Mouse (Mus musculus) ES-E14 (cell line): ENCODE results near the gene Myd88. TPM values are rescaled to one million over a fixed set of nuclear protein-coding genes. Genes with fewer than 3 reads are reported as not detected.
A peak's percentile ranks its signal among the peaks of the same experiment; 100 is the strongest.

Experiments used
- DNase-seq: peaks from one replicate; pipeline ENCODE4 v3.0.0-alpha.2; 2013; ENCODE audit warnings: low read depth, low spot score
- H3K27ac ChIP-seq: 2 replicates; pipeline ENCODE4 v1.5.1; 2012; ENCODE audit warnings: low read depth, mild to moderate bottlenecking, low read length, moderate library complexity, mixed read lengths; ENCODE audit not compliant: poor library complexity, insufficient read depth, severe bottlenecking
- H3K36me3 ChIP-seq: 2 replicates; pipeline ENCODE4 v1.6.1; 2012; ENCODE audit warnings: mild to moderate bottlenecking, low read length, moderate library complexity, mixed read lengths; ENCODE audit not compliant: control insufficient read depth, poor library complexity, insufficient read depth, severe bottlenecking
- H3K4me1 ChIP-seq, 2 experiments: fragments of 150-350 bp in 1 of 2; sonication (generic) in 1 of 2; 2 replicates each; pipeline ENCODE4 v1.6.1; 2012; ENCODE audit warnings: low read length in 2 of 2, mild to moderate bottlenecking in 1 of 2, mixed read lengths in 1 of 2; ENCODE audit not compliant: control insufficient read depth in 2 of 2, insufficient read depth in 2 of 2, poor library complexity in 1 of 2
- H3K4me3 ChIP-seq, 2 experiments: fragments of 150-350 bp in 1 of 2; sonication (generic) in 1 of 2; 2 replicates each; pipeline ENCODE4 v1.5.1; 2012; ENCODE audit warnings: low read length in 2 of 2, low read depth in 1 of 2, mild to moderate bottlenecking in 1 of 2, mixed read lengths in 1 of 2; ENCODE audit not compliant: insufficient read depth in 1 of 2, poor library complexity in 1 of 2, severe bottlenecking in 1 of 2
- H3K9ac ChIP-seq: 2 replicates; pipeline ENCODE4 v1.6.1; 2012; ENCODE audit warnings: low read depth, mild to moderate bottlenecking, low read length, mixed read lengths; ENCODE audit not compliant: poor library complexity, insufficient read depth, severe bottlenecking
- H3K9me3 ChIP-seq: fragments of 150-350 bp; sonication (generic); 2 replicates; pipeline ENCODE4 v1.6.1; 2012; ENCODE audit warnings: low read depth, mild to moderate bottlenecking, low read length; ENCODE audit not compliant: control insufficient read depth, insufficient read depth
- CHD2 ChIP-seq: IDR thresholded peaks from 2 replicates; pipeline ENCODE4 v1.6.1; 2014; ENCODE audit warnings: mild to moderate bottlenecking, low read depth, low read length, inconsistent platforms
- HCFC1 ChIP-seq: IDR thresholded peaks from 2 replicates; pipeline ENCODE4 v1.6.1; 2012; ENCODE audit warnings: low read length, inconsistent platforms, borderline replicate concordance; ENCODE audit not compliant: insufficient read depth
- MAFK ChIP-seq: IDR thresholded peaks from 2 replicates; pipeline ENCODE4 v1.6.1; 2014; ENCODE audit warnings: mild to moderate bottlenecking, low read depth, low read length, inconsistent platforms; ENCODE audit not compliant: insufficient read depth
- ZC3H11A ChIP-seq: IDR thresholded peaks from 2 replicates; pipeline ENCODE4 v1.6.1; 2012; ENCODE audit warnings: low read depth, mild to moderate bottlenecking, inconsistent platforms, low read length, borderline replicate concordance
- ZNF384 ChIP-seq: IDR thresholded peaks from 2 replicates; pipeline ENCODE4 v1.6.1; 2012; ENCODE audit warnings: low read depth, low read length, inconsistent platforms
- in situ Hi-C, 2 experiments: fragments of 600-800 bp; cut with MboI; formaldehyde crosslinking; loops; one replicate each; pipeline ENCODE4 v1.15.1; 2025; ENCODE audit warnings: low sequenced_read_pairs in 2 of 2, inconsistent platforms in 1 of 2; ENCODE audit not compliant: unreplicated experiment in 2 of 2
- total RNA-seq: library from RNA; depleted of rRNA; stranded (reverse); fragments of 300-350 nt; gene quantifications from 2 replicates; pipeline ENCODE4 v1.2.3, GENCODE M21; 2012

Gene Myd88
- total RNA-seq, 1 experiment: 5.4 TPM

DNA sequence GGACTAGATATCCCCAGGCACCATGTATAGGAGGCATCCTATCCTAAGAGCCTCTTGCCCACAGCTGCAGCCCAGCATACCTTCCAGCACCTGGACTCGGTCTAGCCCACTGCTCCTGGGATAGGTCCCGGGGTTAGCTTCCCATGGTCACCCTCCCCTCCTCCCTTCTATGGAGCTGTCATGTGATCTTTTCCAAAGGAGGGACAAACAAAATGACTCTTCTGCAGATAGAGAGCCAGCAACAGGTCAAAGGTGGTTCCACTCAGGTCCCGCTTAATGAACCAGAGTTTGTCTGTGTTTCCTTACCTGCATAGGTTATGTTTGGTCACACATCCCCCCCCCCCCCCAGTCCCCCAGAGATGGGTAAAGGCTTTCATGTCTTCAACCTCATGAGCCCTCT is 9.3 kb upstream of the Myd88 start:
- Histone ChIP-seq H3K36me3 (peaks cover 27% of the 10 kb centered on the region), H3K9ac (no peak overlapping the region), H3K27ac (no peak overlapping the region), H3K9me3 (no peaks in the 10 kb centered on the region), H3K4me3 (no peak overlapping the region), H3K4me1 (no peaks in the 10 kb centered on the region)
- no peak for DNase-seq
- TF ChIP-seq MAFK (no peak), CHD2 (no peak), HCFC1 (no peak), ZC3H11A (no peak), ZNF384 (no peak)
- in situ Hi-C loops: no loop called here

DNA sequence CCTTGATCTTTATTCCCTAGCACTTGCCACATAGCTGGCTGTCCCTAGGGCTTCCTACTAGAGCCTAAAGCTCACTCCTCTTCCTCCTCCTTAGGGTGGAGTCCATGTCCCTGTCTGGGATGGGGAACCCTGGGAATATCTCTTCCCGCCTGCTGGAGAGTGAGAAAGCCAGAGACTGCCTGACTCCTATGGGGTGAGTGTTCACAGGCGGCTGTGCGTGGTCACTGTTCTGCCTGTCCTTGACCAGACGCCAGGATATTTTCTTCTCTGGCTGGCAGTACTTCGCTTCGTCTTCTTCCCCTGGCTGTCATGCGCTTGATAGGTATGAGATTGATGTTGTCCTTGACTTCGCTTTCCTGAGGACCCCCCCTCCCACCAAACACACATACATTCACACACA is 5.2 kb upstream of the Myd88 start:
- no peak overlapping the region for H3K4me3 ChIP-seq
- in situ Hi-C loops: no loop called here
- H3K27ac ChIP-seq: no peak overlapping the region
- no peaks in the 10 kb centered on the region for H3K9me3 ChIP-seq
- TF ChIP-seq ZNF384: no peak
- TF ChIP-seq CHD2: no peak
- TF ChIP-seq HCFC1: no peak
- no peak for TF ChIP-seq ZC3H11A
- no peak for TF ChIP-seq MAFK
- H3K36me3 ChIP-seq: peaks cover 43% of the 10 kb centered on the region
- no peak for DNase-seq
- peaks cover 3 to 6% of the 10 kb centered on the region in 2 experiments; a peak in 2 of 4 replicates for H3K4me1 ChIP-seq
- no peak overlapping the region for H3K9ac ChIP-seq

DNA sequence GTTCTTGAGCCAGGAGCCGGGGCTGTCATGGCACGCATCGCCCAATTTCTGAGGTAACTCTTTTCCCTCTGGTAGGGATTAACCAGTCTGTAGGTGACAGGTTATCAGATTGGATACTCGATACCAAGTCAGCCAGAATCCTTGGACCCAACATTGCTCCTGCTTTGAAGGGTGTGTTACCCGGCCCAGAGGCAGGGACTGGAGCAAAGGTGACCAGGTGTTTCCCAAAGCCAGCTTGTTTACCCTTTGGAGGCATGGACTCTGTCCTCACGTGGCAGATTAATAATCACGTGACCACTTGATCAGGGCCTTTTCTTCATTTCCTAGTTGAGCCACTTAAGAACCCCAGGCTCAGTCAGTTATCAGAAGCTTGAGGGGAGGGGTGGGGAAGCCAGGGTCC is 1.5 kb upstream of the Myd88 start:
- Histone ChIP-seq H3K4me3 (no peak overlapping the region), H3K36me3 (peaks cover 24% of the 10 kb centered on the region; the same call in 1 of the 2 replicates), H3K9ac (no peak overlapping the region), H3K27ac (no peak overlapping the region), H3K4me1 (peaks cover 3 to 14% of the 10 kb centered on the region in 2 experiments; a peak in 2 of 4 replicates), H3K9me3 (no peaks in the 10 kb centered on the region)
- DNase-seq: no peak
- in situ Hi-C loops: no loop called here
- TF ChIP-seq ZC3H11A (no peak), MAFK (no peak), HCFC1 (no peak), CHD2 (no peak), ZNF384 (no peak)

DNA sequence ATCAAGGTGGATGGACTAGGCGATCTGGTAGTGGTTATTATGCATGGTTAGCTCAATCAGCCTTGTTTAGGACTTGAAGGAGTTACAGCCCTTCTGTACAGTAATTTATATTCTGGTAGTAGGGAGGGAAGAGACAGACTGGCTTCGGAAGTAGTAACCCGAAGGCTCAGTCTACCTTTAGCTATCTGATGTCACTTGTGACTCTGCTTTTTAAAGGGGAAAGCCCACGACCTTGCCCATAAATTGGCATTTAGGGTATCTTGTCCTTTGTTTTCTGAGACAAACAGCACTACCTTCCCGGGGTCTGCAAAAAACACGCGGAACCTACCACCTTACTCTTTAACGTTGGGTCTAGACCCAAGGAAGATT is 1.0 kb downstream of the Myd88 start:
- peak overlapping the region; percentile 78 for H3K9ac ChIP-seq
- peaks cover 3 to 14% of the 10 kb centered on the region in 2 experiments; a peak in 2 of 4 replicates for H3K4me1 ChIP-seq
- no peak for DNase-seq
- no peaks in the 10 kb centered on the region for H3K9me3 ChIP-seq
- H3K36me3 ChIP-seq: peaks cover 16% of the 10 kb centered on the region; the same call in 1 of the 2 replicates
- no peak for TF ChIP-seq ZC3H11A
- TF ChIP-seq MAFK: no peak
- no peak for TF ChIP-seq HCFC1
- TF ChIP-seq CHD2: no peak
- TF ChIP-seq ZNF384: no peak
- H3K4me3 ChIP-seq: peak overlapping the region; percentile 68 to 81
- no peak overlapping the region for H3K27ac ChIP-seq
- in situ Hi-C loops: no loop called here

DNA sequence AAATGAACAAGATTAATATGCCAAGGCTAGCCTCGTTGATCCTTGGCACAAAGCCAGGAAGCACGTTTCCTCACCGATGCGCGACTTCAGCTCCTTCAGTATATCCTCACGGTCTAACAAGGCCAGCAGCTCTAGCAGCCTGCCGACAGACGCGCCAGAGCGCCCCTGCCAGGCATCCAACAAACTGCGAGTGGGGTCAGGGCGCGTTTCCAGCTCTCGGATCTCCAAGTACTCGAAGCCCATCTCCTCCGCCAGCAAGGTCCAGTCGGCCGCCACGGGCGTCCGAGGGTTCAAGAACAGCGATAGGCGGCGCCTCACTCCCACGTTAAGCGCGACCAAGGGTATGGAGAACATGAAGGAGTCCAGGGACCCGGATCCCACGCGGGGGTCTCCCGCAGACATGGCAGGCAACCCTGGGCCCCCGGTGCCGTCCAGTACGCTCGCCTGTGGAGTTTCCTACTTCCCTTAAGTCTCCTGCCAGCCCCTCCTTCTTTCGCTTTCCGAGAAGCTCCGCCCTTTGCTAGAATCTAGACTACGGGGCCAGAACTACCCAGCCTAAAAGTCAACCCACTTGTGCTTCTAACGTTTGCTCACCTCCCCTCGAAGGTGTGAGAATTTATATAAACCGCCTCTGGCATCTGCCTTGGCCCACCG is 1.5 kb downstream of the Myd88 start, which contains the start of gene Acaa1a:
TSS of gene Acaa1a (plus strand) at position 119 of the 654 bp plus-strand sequence.
- TF ChIP-seq ZC3H11A (no peak), MAFK (no peak), HCFC1 (no peak), CHD2 (no peak), ZNF384 (no peak)
- Histone ChIP-seq H3K9ac (peak within 1 kb of the TSS; percentile 78), H3K9me3 (no peaks in the 10 kb centered on the region), H3K36me3 (peaks cover 13% of the 10 kb centered on the region; the same call in 1 of the 2 replicates), H3K27ac (0 out of 2 replicates have a peak within 1 kb of the TSS, but pooled peaks have one; percentile 68), H3K4me3 (peak within 1 kb of the TSS; percentile 68 to 81), H3K4me1 (peaks cover 3 to 14% of the 10 kb centered on the region in 2 experiments; a peak in 2 of 4 replicates)
- no peak for DNase-seq
- in situ Hi-C loops: no loop called here
